Mouse (Mus musculus): Measurements from ENCODE around the gene Fxyd3. TPM values are rescaled to one million over a fixed set of nuclear protein-coding genes. Genes with fewer than 3 reads are reported as not detected.

Gene Fxyd3
- total RNA-seq, 2 experiments from 2014 or later: 3.1 to 3.8 TPM

GRCm38 (mm10) chr7:31100786-31101185 is 24.3 kb upstream of the Fxyd3 start:
- intact Hi-C loops (cut with DNase I): no loop called here
- no peak for DNase-seq (ENCODE audit: low spot score)

- DNase-seq (ENCODE audit: low spot score): no peak
- intact Hi-C loops (cut with DNase I): no loop called here
Observed at GRCm38 (mm10) chr7:31099612-31099982, 23.1 kb upstream of the Fxyd3 start.

- intact Hi-C loops (cut with DNase I): no loop called here
- DNase-seq (ENCODE audit: low spot score): no peak
Observed at GRCm38 (mm10) chr7:31098697-31099611, 22.4 kb upstream of the Fxyd3 start.

GRCm38 (mm10) chr7:31097583-31098248 is 21.2 kb upstream of the Fxyd3 start:
- DNase-seq (ENCODE audit: low spot score): peak; percentile 82
- intact Hi-C loops (cut with DNase I): loop anchor here (1.0 to 2.0 kb wide), 2 partner anchors 19 to 38 kb away; partner anchors contain the start of gene Lgi4

GRCm38 (mm10) chr7:31096892-31097564 is 20.5 kb upstream of the Fxyd3 start:
- intact Hi-C loops (cut with DNase I): loop anchor here (1.0 to 2.0 kb wide), 2 partner anchors 18 to 38 kb away; partner anchors contain the start of gene Lgi4
- no peak for DNase-seq (ENCODE audit: low spot score)

- no peak for DNase-seq (ENCODE audit: low spot score)
- intact Hi-C loops (cut with DNase I): no loop called here
Observed at GRCm38 (mm10) chr7:31094774-31095501, 18.4 kb upstream of the Fxyd3 start.

- intact Hi-C loops (cut with DNase I): no loop called here
- no peak for DNase-seq (ENCODE audit: low spot score)
Observed at GRCm38 (mm10) chr7:31089721-31090120, 13.2 kb upstream of the Fxyd3 start.

- intact Hi-C loops (cut with DNase I): no loop called here
- DNase-seq (ENCODE audit: low spot score): no peak
Observed at GRCm38 (mm10) chr7:31088206-31088605, 11.7 kb upstream of the Fxyd3 start.

GRCm38 (mm10) chr7:31087262-31087661 is 10.8 kb upstream of the Fxyd3 start:
- no peak for DNase-seq (ENCODE audit: low spot score)
- intact Hi-C loops (cut with DNase I): no loop called here

- intact Hi-C loops (cut with DNase I): no loop called here
Observed at GRCm38 (mm10) chr7:31086175-31086755, 9.8 kb upstream of the Fxyd3 start.

GRCm38 (mm10) chr7:31085171-31085570 is 8.7 kb upstream of the Fxyd3 start:
- intact Hi-C loops (cut with DNase I): no loop called here
- peak; percentile 55 for DNase-seq (ENCODE audit: low spot score)

More at GRCm38 (mm10) chr7:31086175-31086755, 9.8 kb upstream of the Fxyd3 start:
- DNase-seq (ENCODE audit: low spot score): no peak

- intact Hi-C loops (cut with DNase I): no loop called here
- no peak for DNase-seq (ENCODE audit: low spot score)
Observed at GRCm38 (mm10) chr7:31084140-31084539, 7.6 kb upstream of the Fxyd3 start.

- intact Hi-C loops (cut with DNase I): no loop called here
- DNase-seq (ENCODE audit: low spot score): peak; percentile 79
Observed at GRCm38 (mm10) chr7:31082831-31083588, 6.5 kb upstream of the Fxyd3 start.

GRCm38 (mm10) chr7:31082106-31082505 is 5.6 kb upstream of the Fxyd3 start:
- DNase-seq (ENCODE audit: low spot score): no peak
- intact Hi-C loops (cut with DNase I): no loop called here

GRCm38 (mm10) chr7:31081106-31081505 is 4.6 kb upstream of the Fxyd3 start:
- intact Hi-C loops (cut with DNase I): no loop called here
- DNase-seq (ENCODE audit: low spot score): no peak

- DNase-seq (ENCODE audit: low spot score): no peak
- intact Hi-C loops (cut with DNase I): no loop called here
Observed at GRCm38 (mm10) chr7:31080611-31081010, 4.1 kb upstream of the Fxyd3 start.

- intact Hi-C loops (cut with DNase I): loop anchor here (2.0 kb wide), 2 partner anchors 17 to 21 kb away; partner anchors contain the start of gene Lgi4
- DNase-seq (ENCODE audit: low spot score): no peak
Observed at GRCm38 (mm10) chr7:31079670-31080069, 3.2 kb upstream of the Fxyd3 start.

GRCm38 (mm10) chr7:31077885-31078445 is 1.5 kb upstream of the Fxyd3 start:
- no peak for DNase-seq (ENCODE audit: low spot score)
- intact Hi-C loops (cut with DNase I): loop anchor here (2.0 kb wide), 2 partner anchors 19 kb away; partner anchors contain the start of gene Lgi4
